Mouse (Mus musculus) ovary, postnatal 10 days (tissue): ENCODE data around the gene Haus7.
A peak's percentile ranks its signal among the peaks of the same experiment; 100 is the strongest.
"Not testable (repeated sequence)": the region's sequence is repeated elsewhere in the genome, so short reads cannot be mapped to it uniquely, and the experiment has no call there.

Experiments used
- DNase-seq: peaks from one replicate; pipeline ENCODE4 v3.0.0; 2022; ENCODE audit warnings: low spot score

Gene Haus7

GRCm38 (mm10) chrX:73458877-73459392, at the start of gene Haus7:
Gene Haus7, minus strand, starts transcription at chrX:73459044.
- peak; percentile 58 for DNase-seq

- DNase-seq: no peak
These were observed 47.7 kb upstream of the Haus7 start for GRCm38 (mm10) chrX:73506577-73506976.

GRCm38 (mm10) chrX:73505130-73505735, 46.4 kb upstream of the Haus7 start:
- DNase-seq: no peak

GRCm38 (mm10) chrX:73496746-73497145, 37.9 kb upstream of the Haus7 start:
- no peak for DNase-seq

GRCm38 (mm10) chrX:73493567-73493966, 34.7 kb upstream of the Haus7 start:
- DNase-seq: not testable (repeated sequence)

GRCm38 (mm10) chrX:73490804-73491203, 32.0 kb upstream of the Haus7 start:
- no peak for DNase-seq

- DNase-seq: no peak
These were observed 31.3 kb upstream of the Haus7 start for GRCm38 (mm10) chrX:73490186-73490585.

- DNase-seq: no peak
These were observed 28.1 kb upstream of the Haus7 start for GRCm38 (mm10) chrX:73486920-73487319.

GRCm38 (mm10) chrX:73484870-73485269, 26.0 kb upstream of the Haus7 start:
- no peak for DNase-seq

- no peak for DNase-seq
These were observed 25.2 kb upstream of the Haus7 start for GRCm38 (mm10) chrX:73484076-73484475.

GRCm38 (mm10) chrX:73483484-73483810, 24.6 kb upstream of the Haus7 start, which contains the start of gene Bgn:
Gene Bgn, plus strand, starts transcription at chrX:73483602.
- no peak for DNase-seq

- DNase-seq: no peak
These were observed 24.0 kb upstream of the Haus7 start for GRCm38 (mm10) chrX:73482643-73483483.

GRCm38 (mm10) chrX:73480334-73480733, 21.5 kb upstream of the Haus7 start:
- DNase-seq: no peak

- DNase-seq: no peak
These were observed 20.8 kb upstream of the Haus7 start for GRCm38 (mm10) chrX:73479656-73480055.

- no peak for DNase-seq
These were observed 18.7 kb upstream of the Haus7 start for GRCm38 (mm10) chrX:73477500-73477899.

GRCm38 (mm10) chrX:73476621-73477020, 17.8 kb upstream of the Haus7 start:
- DNase-seq: no peak

- no peak for DNase-seq
These were observed 16.9 kb upstream of the Haus7 start for GRCm38 (mm10) chrX:73475658-73476256.

- no peak for DNase-seq
These were observed 15.7 kb upstream of the Haus7 start for GRCm38 (mm10) chrX:73474340-73475165.

GRCm38 (mm10) chrX:73471764-73472163, 12.9 kb upstream of the Haus7 start:
- DNase-seq: no peak

- no peak for DNase-seq
These were observed 9.9 kb upstream of the Haus7 start for GRCm38 (mm10) chrX:73468752-73469151.

- DNase-seq: no peak
These were observed 9.5 kb upstream of the Haus7 start for GRCm38 (mm10) chrX:73468330-73468729.
